Mouse (Mus musculus) heart, postnatal 10 days (tissue): Measurements from ENCODE around the gene Micall1. TPM values are rescaled to one million over a fixed set of nuclear protein-coding genes. Genes with fewer than 3 reads are reported as not detected.
A peak's percentile ranks its signal among the peaks of the same experiment; 100 is the strongest.

ENCODE experiments used
- DNase-seq, 2 experiments: peaks; one replicate each; pipeline ENCODE4 v3.0.0; 2021
- intact Hi-C: fragments of 180-260 bp; cut with DNase I; formaldehyde crosslinking; loops from one replicate; pipeline ENCODE4 v1.15.1; 2025
- total RNA-seq, 2 experiments: library from RNA; stranded (reverse); gene quantifications; 2 replicates each; pipeline ENCODE4 v1.2.3; 2021

The Micall1 gene
- total RNA-seq, 2 experiments from 2014 or later: 80.2 to 82.8 TPM

GRCm38 (mm10) chr15:79095483-79095882 is 13.2 kb upstream of the Micall1 start:
- intact Hi-C loops: loop anchor here (1.0 kb wide), 1 partner anchor 50 kb away; no protein-coding TSS in a partner anchor
- DNase-seq: no peak

- intact Hi-C loops: no loop called here
- DNase-seq: peak in 1 of 2 experiments; percentile 37
Observed at GRCm38 (mm10) chr15:79096556-79096955, 12.1 kb upstream of the Micall1 start.

GRCm38 (mm10) chr15:79097135-79097534 is 11.6 kb upstream of the Micall1 start:
- intact Hi-C loops: no loop called here
- no peak for DNase-seq

- peak; percentile 85 to 90 for DNase-seq
- intact Hi-C loops: no loop called here
Observed at GRCm38 (mm10) chr15:79097611-79098025, 11.1 kb upstream of the Micall1 start.

GRCm38 (mm10) chr15:79098220-79098619 is 10.5 kb upstream of the Micall1 start:
- DNase-seq: peak in 1 of 2 experiments; percentile 54
- intact Hi-C loops: no loop called here

- peak; percentile 58 to 59 for DNase-seq
- intact Hi-C loops: no loop called here
Observed at GRCm38 (mm10) chr15:79098868-79099267, 9.8 kb upstream of the Micall1 start.

- no peak for DNase-seq
- intact Hi-C loops: no loop called here
Observed at GRCm38 (mm10) chr15:79099456-79099855, 9.2 kb upstream of the Micall1 start.

GRCm38 (mm10) chr15:79100391-79100790 is 8.3 kb upstream of the Micall1 start:
- DNase-seq: no peak

GRCm38 (mm10) chr15:79101531-79101930 is 7.2 kb upstream of the Micall1 start:
- intact Hi-C loops: no loop called here

More at GRCm38 (mm10) chr15:79100391-79100790, 8.3 kb upstream of the Micall1 start:
- intact Hi-C loops: no loop called here

GRCm38 (mm10) chr15:79103264-79103663 is 5.4 kb upstream of the Micall1 start:
- DNase-seq: no peak
- intact Hi-C loops: no loop called here

More at GRCm38 (mm10) chr15:79101531-79101930, 7.2 kb upstream of the Micall1 start:
- no peak for DNase-seq

- no peak for DNase-seq
- intact Hi-C loops: no loop called here
Observed at GRCm38 (mm10) chr15:79105804-79106203, 2.9 kb upstream of the Micall1 start.

GRCm38 (mm10) chr15:79107966-79108365 is 732 bp upstream of the Micall1 start:
- intact Hi-C loops: no loop called here
- DNase-seq: no peak

- intact Hi-C loops: no loop called here
- DNase-seq: no peak
Observed at GRCm38 (mm10) chr15:79109321-79109934, 730 bp downstream of the Micall1 start.

- intact Hi-C loops: no loop called here
- peak in 1 of 2 experiments; percentile 31 for DNase-seq
Observed at GRCm38 (mm10) chr15:79110031-79110430, 1.3 kb downstream of the Micall1 start.

- intact Hi-C loops: no loop called here
- peak in 1 of 2 experiments; percentile 7 for DNase-seq
Observed at GRCm38 (mm10) chr15:79110528-79110927, 1.8 kb downstream of the Micall1 start.

- peak; percentile 78 to 81 for DNase-seq
- intact Hi-C loops: no loop called here
Observed at GRCm38 (mm10) chr15:79111774-79112173, 3.1 kb downstream of the Micall1 start.

GRCm38 (mm10) chr15:79115276-79115675 is 6.6 kb downstream of the Micall1 start:
- intact Hi-C loops: no loop called here
- DNase-seq: peak in 1 of 2 experiments; percentile 53

GRCm38 (mm10) chr15:79119491-79119890 is 10.8 kb downstream of the Micall1 start:
- DNase-seq: peak in 1 of 2 experiments; percentile 12

GRCm38 (mm10) chr15:79122119-79122518 is 13.4 kb downstream of the Micall1 start:
- intact Hi-C loops: no loop called here
- no peak for DNase-seq

More at GRCm38 (mm10) chr15:79119491-79119890, 10.8 kb downstream of the Micall1 start:
- intact Hi-C loops: no loop called here

GRCm38 (mm10) chr15:79122546-79122945 is 13.8 kb downstream of the Micall1 start:
- no peak for DNase-seq
- intact Hi-C loops: no loop called here

- intact Hi-C loops: no loop called here
- DNase-seq: peak; percentile 76 to 86
Observed at GRCm38 (mm10) chr15:79123751-79124150, 15.1 kb downstream of the Micall1 start.

- intact Hi-C loops: no loop called here
- DNase-seq: no peak
Observed at GRCm38 (mm10) chr15:79124331-79124875, 15.7 kb downstream of the Micall1 start.
